Mouse (Mus musculus) urinary bladder, postnatal 14 days (tissue): ENCODE data around the gene Tmem274.

Experiments
- DNase-seq: peaks from one replicate; pipeline ENCODE4 v3.0.0; 2021; ENCODE audit warnings: low spot score

Tmem274 gene

GRCm38 (mm10) chr4:149526330-149526729 is 49.2 kb downstream of the Tmem274 start:
- DNase-seq, result no peak

- no peak for DNase-seq
Observed at GRCm38 (mm10) chr4:149527621-149528354, 50.6 kb downstream of the Tmem274 start.

GRCm38 (mm10) chr4:149529691-149530090 is 52.5 kb downstream of the Tmem274 start:
- no peak for DNase-seq
